15 mouse cellular contexts compared by ENCODE assay signal in genomic region chr9:82963981-82964380, GRCm38 (mm10).
"Had no signal": no experiment of that assay in that cellular context is flagged by ENCODE, and none has a peak within 500 bp of the region (broad histone marks: within the 10 kb centered on the region; RNA-seq: fewer than 3 reads in every experiment).

No protein-coding gene starts in this region.

- H3K4me2 ChIP-seq: kidney, embryonic 15.5 days; liver, embryonic 11.5 days; liver, embryonic 15.5 days; lung, embryonic 15.5 days; midbrain, embryonic 11.5 days had no signal

- H3K4me3 ChIP-seq: kidney, embryonic 15.5 days; left cerebral cortex, adult 2 months; limb, embryonic 10.5 days; liver, embryonic 15.5 days; lung, embryonic 15.5 days; megakaryocyte, embryonic 14.5 days had no signal

- H3K9ac ChIP-seq: kidney, embryonic 15.5 days; liver, embryonic 15.5 days; lung, embryonic 15.5 days had no signal

- H3K4me1 ChIP-seq: limb, embryonic 10.5 days; liver, embryonic 15.5 days had no signal

- H3K9me3 ChIP-seq: kidney, embryonic 15.5 days; limb, embryonic 10.5 days; liver, embryonic 15.5 days; lung, embryonic 15.5 days; megakaryocyte, embryonic 14.5 days had no signal

- ATAC-seq: midbrain, embryonic 16.5 days had no signal

- H3K27ac ChIP-seq: kidney, embryonic 15.5 days; left cerebral cortex, adult 2 months; limb, embryonic 10.5 days; liver, embryonic 15.5 days; lung, embryonic 15.5 days had no signal

- DNase-seq: kidney, adult 2 months; kidney, postnatal 14 days; lung, postnatal 4 days; right cerebral cortex, postnatal 14 days; thymus, adult 2 months; thymus, postnatal 36 days had no signal

- H3K27me3 ChIP-seq: kidney, embryonic 15.5 days; liver, embryonic 15.5 days; lung, embryonic 15.5 days; megakaryocyte, embryonic 14.5 days had no signal
